ENCODE assay signal across 8 mouse cellular contexts in genomic region chr15:79505616-79506283, GRCm38 (mm10). TPM values are rescaled to one million over a fixed set of nuclear protein-coding genes. Genes with fewer than 3 reads are reported as not detected.
DNase-seq lines count a peak whose midpoint lies in the region; ATAC-seq and TF ChIP-seq lines count a peak whose summit lies in the region.

No protein-coding gene starts in this region.

- peak; percentile 55 for ATAC-seq in hindbrain, embryonic 13.5 days (ENCODE audit: low FRiP score)
- ATAC-seq in stomach, embryonic 14.5 days (ENCODE audit: insufficient number of reproducible peaks, insufficient read depth, low FRiP score, low read depth), result peak; percentile 46; the same call in 1 of the 2 replicates

- H3K9ac ChIP-seq in hindbrain, embryonic 13.5 days, result peak overlapping the region; percentile 71
- peak overlapping the region; percentile 33 for H3K9ac ChIP-seq in stomach, embryonic 14.5 days (replicated peaks; ENCODE audit: low read depth, low read length)

- no peak overlapping the region for H3K4me3 ChIP-seq in C2C12 (ENCODE audit: insufficient read depth, poor library complexity, severe bottlenecking)
- H3K4me3 ChIP-seq in hindbrain, embryonic 13.5 days, result peak overlapping the region; percentile 57
- peak overlapping the region; percentile 59 for H3K4me3 ChIP-seq in stomach, embryonic 14.5 days (ENCODE audit: low read depth, low read length)

- peaks cover 17% of the 10 kb centered on the region for H3K4me1 ChIP-seq in hindbrain, embryonic 13.5 days (replicated peaks)
- H3K4me1 ChIP-seq in stomach, embryonic 14.5 days (ENCODE audit: control insufficient read depth, insufficient read depth, low read length), result peaks cover 7% of the 10 kb centered on the region; the same call in 1 of the 2 replicates

- H3ac ChIP-seq in C2C12 (ENCODE audit: control insufficient read depth, insufficient read length, low read depth), result peak overlapping the region; percentile 8

- no peak overlapping the region for H3K27ac ChIP-seq in hindbrain, embryonic 13.5 days
- H3K27ac ChIP-seq in stomach, embryonic 14.5 days (ENCODE audit: low read length), result no peak overlapping the region

- H3K9me3 ChIP-seq in hindbrain, embryonic 13.5 days, result no peaks in the 10 kb centered on the region
- no peaks in the 10 kb centered on the region for H3K9me3 ChIP-seq in stomach, embryonic 14.5 days (ENCODE audit: control insufficient read depth, low read depth, low read length)

- H3K79me3 ChIP-seq in C2C12 (ENCODE audit: low read depth), result no peaks in the 10 kb centered on the region

- under 1% methylated on average over 54 of the region's 71 CpGs for WGBS in hindbrain, embryonic 13.5 days
- WGBS in stomach, embryonic 14.5 days, result under 1% methylated on average over 52 of the region's 71 CpGs

- peak; percentile 82 for DNase-seq in adrenal gland, postnatal 14 days
- peak; percentile 50 for DNase-seq in forelimb bud, embryonic 11.5 days (ENCODE audit: low read depth, low spot score)
- peak; percentile 78 to 85 for DNase-seq in left cerebral cortex, postnatal 14 days (ENCODE audit: low spot score in 2 of 2)
- DNase-seq in mesoderm, embryonic 11.5 days (ENCODE audit: low read depth, low spot score), result peak; percentile 69
- no peak for DNase-seq in spleen, postnatal 4 days (ENCODE audit: low spot score in 2 of 2)

- intact Hi-C loops in left cerebral cortex, postnatal 14 days (cut with DNase I), result no loop called here

- no peaks in the 10 kb centered on the region for H3K79me2 ChIP-seq in C2C12 (ENCODE audit: control insufficient read depth, insufficient read depth)

- H3K27me3 ChIP-seq in C2C12 (ENCODE audit: control insufficient read depth, insufficient read depth, insufficient read length), result peaks cover 95% of the 10 kb centered on the region
- H3K27me3 ChIP-seq in hindbrain, embryonic 13.5 days, result peaks cover 99% of the 10 kb centered on the region
- peaks cover 57% of the 10 kb centered on the region for H3K27me3 ChIP-seq in stomach, embryonic 14.5 days (ENCODE audit: control insufficient read depth, insufficient read depth, low read length)

- H3K4me2 ChIP-seq in hindbrain, embryonic 13.5 days, result peak overlapping the region; percentile 99
- H3K4me2 ChIP-seq in stomach, embryonic 14.5 days (replicated peaks; ENCODE audit: low read depth, low read length), result peak overlapping the region; percentile 100

- TF ChIP-seq CTCF in C2C12 (IDR thresholded peaks at IDR 0.05; ENCODE audit: control insufficient read depth, insufficient read depth, insufficient read length), result no peak

- no peaks in the 10 kb centered on the region for H3K36me3 ChIP-seq in C2C12 (ENCODE audit: control insufficient read depth, insufficient read depth)
- H3K36me3 ChIP-seq in hindbrain, embryonic 13.5 days, result no peaks in the 10 kb centered on the region
- H3K36me3 ChIP-seq in stomach, embryonic 14.5 days (ENCODE audit: control insufficient read depth, insufficient read depth, low read length), result no peaks in the 10 kb centered on the region

TF ChIP-seq in C2C12, 6 proteins besides CTCF, POLR2A, EP300 and RAD21:
- no peak for TF ChIP-seq MYOG (IDR thresholded peaks at IDR 0.05; ENCODE audit: control insufficient read depth, extremely low read depth, insufficient read length)
- peak; percentile 27 for TF ChIP-seq USF1 (IDR thresholded peaks at IDR 0.05; ENCODE audit: low read depth)
- no peak for TF ChIP-seq CEBPB (IDR thresholded peaks at IDR 0.05; ENCODE audit: low read depth)
- no peak for TF ChIP-seq MAX (IDR thresholded peaks at IDR 0.05)
- TF ChIP-seq MYOD1 (IDR thresholded peaks at IDR 0.05; ENCODE audit: control insufficient read depth, insufficient read length, low read depth), result no peak
- TF ChIP-seq FOSL1 (IDR thresholded peaks at IDR 0.05; ENCODE audit: insufficient read depth, low read length, poor library complexity, severe bottlenecking), result no peak
TF ChIP-seq in C2C12: peak in this region for 1.

RNA-seq across cellular contexts. Expression of gene Kcnj4, which starts 0.7 kb away (rescaled TPM):
- polyA plus RNA-seq in C2C12 (2012; fragmentation: generic; extraction: Trizol), result 0.14 TPM
- 0.19 and 0.23 TPM in 2 replicates for total RNA-seq in adrenal gland, postnatal 14 days (2021)
- not detected in 2 replicates for polyA plus RNA-seq in hindbrain, embryonic 13.5 days (2015; fragmentation: Nextera tagmentation; extraction: Ambion mirVana)
- 100 to 1,000 TPM; 166 to 177 TPM for total RNA-seq in left cerebral cortex, postnatal 14 days (2021)
- polyA plus RNA-seq in stomach, embryonic 14.5 days (2014; fragmentation: Nextera tagmentation; extraction: Ambion mirVana), result not detected in 2 replicates

RNA-seq across cellular contexts. Expression of gene Kdelr3, which starts 10.5 kb away (rescaled TPM):
- polyA plus RNA-seq in C2C12 (2012; fragmentation: generic; extraction: Trizol), result 65.5 TPM
- 6.8 and 7.3 TPM in 2 replicates for total RNA-seq in adrenal gland, postnatal 14 days (2021)
- polyA plus RNA-seq in hindbrain, embryonic 13.5 days (2015; fragmentation: Nextera tagmentation; extraction: Ambion mirVana), result 12.5 TPM in 2 replicates
- 1 to 10 TPM; 1.3 to 1.6 TPM for total RNA-seq in left cerebral cortex, postnatal 14 days (2021)
- polyA plus RNA-seq in stomach, embryonic 14.5 days (2014; fragmentation: Nextera tagmentation; extraction: Ambion mirVana), result 82.3 and 83.9 TPM in 2 replicates

RNA-seq across cellular contexts. Expression of gene Ddx17, which starts 40.8 kb away (rescaled TPM):
- polyA plus RNA-seq in C2C12 (2012; fragmentation: generic; extraction: Trizol), result 84.9 TPM
- total RNA-seq in adrenal gland, postnatal 14 days (2021), result 281 and 315 TPM in 2 replicates
- 59.2 and 61.0 TPM in 2 replicates for polyA plus RNA-seq in hindbrain, embryonic 13.5 days (2015; fragmentation: Nextera tagmentation; extraction: Ambion mirVana)
- total RNA-seq in left cerebral cortex, postnatal 14 days (2021), result 100 to 1,000 TPM; 363 to 364 TPM
- polyA plus RNA-seq in stomach, embryonic 14.5 days (2014; fragmentation: Nextera tagmentation; extraction: Ambion mirVana), result 106 and 113 TPM in 2 replicates

RNA-seq across cellular contexts. Expression of gene Csnk1e, which starts 50.4 kb away (rescaled TPM):
- 98.6 TPM for polyA plus RNA-seq in C2C12 (2012; fragmentation: generic; extraction: Trizol)
- total RNA-seq in adrenal gland, postnatal 14 days (2021), result 66.7 and 85.8 TPM in 2 replicates
- polyA plus RNA-seq in hindbrain, embryonic 13.5 days (2015; fragmentation: Nextera tagmentation; extraction: Ambion mirVana), result 231 and 245 TPM in 2 replicates
- 100 to 1,000 TPM; 142 to 166 TPM for total RNA-seq in left cerebral cortex, postnatal 14 days (2021)
- polyA plus RNA-seq in stomach, embryonic 14.5 days (2014; fragmentation: Nextera tagmentation; extraction: Ambion mirVana), result 64.3 and 70.3 TPM in 2 replicates

Comparison
In these comparisons a context has a peak if more than half of its experiments do, and no peak if none do; other contexts are left out.
1. DNase-seq: peak in adrenal gland, postnatal 14 days (single experiment), forelimb bud, embryonic 11.5 days (single experiment), left cerebral cortex, postnatal 14 days (2 of 2) and mesoderm, embryonic 11.5 days (single experiment); none in spleen, postnatal 4 days (0 of 2).